Mouse (Mus musculus): ENCODE measurements around the gene Gm4779. TPM values are rescaled to one million over a fixed set of nuclear protein-coding genes. Genes with fewer than 3 reads are reported as not detected.

Gene Gm4779
- not detected for total RNA-seq (2023)

DNA sequence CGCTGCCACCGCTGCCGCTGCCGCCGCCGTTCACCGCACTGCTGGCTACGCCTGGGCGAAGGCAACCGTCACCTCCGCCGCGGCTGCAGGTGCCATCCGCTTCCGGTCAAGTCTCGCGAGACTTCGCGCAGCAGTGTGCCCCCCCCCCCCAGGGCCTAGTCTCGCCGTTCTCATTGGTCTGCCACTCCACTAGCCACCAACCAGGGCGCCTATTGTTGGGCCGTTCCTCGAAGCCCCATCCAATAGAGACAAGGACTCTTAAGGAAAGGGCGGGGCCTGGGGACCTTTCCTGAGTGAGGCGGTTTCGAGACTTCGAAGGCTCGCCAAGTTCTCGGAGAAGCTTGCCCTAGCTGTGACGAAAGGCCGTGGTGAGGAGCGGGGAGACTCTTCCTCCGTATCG, at the start of gene Gm4779, which contains the start of gene 8030474K03Rik:
Gene Gm4779 (minus strand): TSS at position 82 of the 400 bp plus-strand sequence.
Gene 8030474K03Rik (plus strand): TSS at position 315 of the 400 bp plus-strand sequence.

Other genes with a start within 250 kb of the Gm4779 start
- 100 to 1,000 TPM; 239 to 243 TPM for gene Ogt, start 154.4 kb downstream of the Gm4779 start, total RNA-seq (2023)
- 1 to 10 TPM; 1.2 to 1.5 TPM for gene Cxcr3, start 60.2 kb downstream of the Gm4779 start, total RNA-seq (2023)
- gene 8030474K03Rik, start 233 bp upstream of the Gm4779 start, total RNA-seq (2023) = not detected
- 100 to 1,000 TPM; 136 to 165 TPM for gene Nhsl2, start 55.0 kb upstream of the Gm4779 start, total RNA-seq (2023)